Mouse (Mus musculus) megakaryocyte progenitor cell, adult 5-6 weeks (primary cell): Measurements from ENCODE around the gene Fam181a. TPM values are rescaled to one million over a fixed set of nuclear protein-coding genes. Genes with fewer than 3 reads are reported as not detected.
A peak's percentile ranks its signal among the peaks of the same experiment; 100 is the strongest.

Experiments
- ATAC-seq: replicated peaks from 2 replicates; pipeline ENCODE4 v1.8.0; 2016; ENCODE audit warnings: mild to moderate bottlenecking, moderate TSS enrichment, inconsistent platforms; ENCODE audit not compliant: poor library complexity
- total RNA-seq, 2 experiments: library from RNA; stranded (forward) in 1 of 2; stranded (reverse) in 1 of 2; fragments of 157-497, 149-512 nt in 1 of 2; fragments of 200-1000 nt in 1 of 2; gene quantifications; 2 replicates each; pipeline versions ENCODE4 v1.2.3 to v1.2.4; 2015 to 2017

Gene Fam181a
- total RNA-seq, 2 experiments from 2014 or later, result not detected

- no peak for ATAC-seq
Measured at GRCm38 (mm10) chr12:103355746-103356414, 45.1 kb downstream of the Fam181a start, which contains the start of gene Asb2. Gene Asb2, minus strand, starts transcription at chr12:103356001.

DNA sequence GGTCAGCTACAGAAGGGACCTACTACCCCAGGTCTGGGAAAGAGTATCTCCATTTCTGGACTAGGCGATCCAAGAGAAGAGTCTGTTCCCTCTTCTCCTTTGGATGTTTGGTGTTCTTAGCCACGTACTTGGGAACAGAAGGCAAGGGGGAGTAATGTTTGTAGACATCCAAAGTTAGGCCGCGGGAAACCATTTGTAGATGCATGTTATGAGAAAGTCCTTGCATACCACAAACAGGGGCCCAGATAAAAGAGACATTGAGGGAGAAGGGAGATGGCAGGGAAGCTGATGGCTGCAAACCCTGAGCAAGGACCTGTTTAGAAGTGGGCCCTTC is 45.6 kb downstream of the Fam181a start:
- ATAC-seq, result no peak

- ATAC-seq, result no peak
Measured at GRCm38 (mm10) chr12:103358216-103358615, 47.4 kb downstream of the Fam181a start.

DNA sequence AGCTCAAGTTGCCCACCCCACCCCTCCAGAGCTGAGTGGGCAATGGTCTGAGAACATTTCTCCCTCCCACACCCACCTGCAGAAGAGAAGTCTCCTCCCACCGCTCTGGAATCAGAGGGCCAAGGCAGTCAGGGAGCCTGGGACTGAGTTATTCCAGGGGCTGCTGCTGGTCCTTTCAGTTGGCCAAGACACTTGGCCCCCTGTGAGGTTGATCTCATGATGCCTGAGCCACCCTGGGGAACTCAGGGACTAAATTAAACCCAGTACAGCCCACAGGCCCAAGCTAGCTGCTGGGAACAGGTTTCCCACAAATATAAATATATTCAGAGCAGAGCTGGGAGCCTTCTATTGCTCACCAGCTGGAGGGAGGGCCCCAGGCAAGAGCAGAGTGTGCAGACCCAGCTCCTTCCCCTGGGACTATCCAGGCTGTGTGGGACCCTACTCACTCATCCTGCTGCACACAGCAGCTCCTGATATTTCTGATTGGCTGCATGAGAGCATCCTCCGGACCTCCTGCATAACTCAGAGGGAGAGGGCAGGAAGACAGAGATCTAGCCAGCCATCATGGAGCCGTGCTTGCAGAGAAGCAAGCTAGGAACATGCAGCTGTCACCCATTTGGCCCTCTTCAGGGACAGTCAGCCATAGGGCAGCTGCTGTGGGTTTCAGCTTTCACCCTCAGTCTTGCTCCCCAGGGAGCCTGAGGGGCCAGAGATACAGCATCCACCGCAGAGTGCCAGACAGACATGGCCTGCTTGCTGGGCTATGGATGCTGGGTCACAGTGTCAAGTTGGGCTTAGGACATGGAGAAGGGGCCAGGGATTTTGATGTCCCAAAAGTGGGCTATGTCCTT is 48.4 kb downstream of the Fam181a start:
- no peak for ATAC-seq

DNA sequence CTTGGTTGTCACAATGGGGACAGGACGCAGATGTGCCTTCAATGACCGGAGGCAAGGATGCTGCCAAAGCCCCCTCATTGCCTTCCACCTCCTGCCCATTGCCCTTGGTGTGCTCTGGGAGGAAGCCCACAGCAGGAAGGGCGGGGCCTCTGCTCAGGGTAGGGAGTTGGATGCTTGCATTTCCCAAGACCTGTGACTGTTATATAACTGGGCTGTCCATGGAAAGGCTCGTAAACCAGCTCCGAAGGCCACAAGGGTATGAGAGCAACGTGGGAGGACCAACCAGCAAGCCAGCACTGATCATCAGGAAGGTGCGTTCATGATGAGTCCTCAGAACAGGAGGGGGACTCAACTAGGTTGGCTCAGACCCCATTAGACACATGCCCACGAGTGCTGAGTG is 50.0 kb downstream of the Fam181a start:
- no peak for ATAC-seq

- 0 out of 2 replicates have a peak, but pooled peaks have one; percentile 8 for ATAC-seq
Measured at GRCm38 (mm10) chr12:103361539-103362307, 50.9 kb downstream of the Fam181a start.

GRCm38 (mm10) chr12:103362336-103362735 is 51.6 kb downstream of the Fam181a start:
- ATAC-seq, result peak; percentile 18; the same call in 1 of the 2 replicates

Other genes starting within 250 kb of the Fam181a start
- gene Prima1, start 68.8 kb upstream of the Fam181a start, total RNA-seq (2015), result not detected in 2 replicates
- gene Prima1, start 68.8 kb upstream of the Fam181a start, total RNA-seq (2017), result not detected in 2 replicates
- gene Asb2, start 45.0 kb downstream of the Fam181a start, total RNA-seq (2015), result 0.10 TPM in 1 of 2 replicates, not detected in the other
- not detected in 2 replicates for gene Asb2, start 45.0 kb downstream of the Fam181a start, total RNA-seq (2017)
- 0.54 and 3.0 TPM in 2 replicates for gene Otub2, start 77.7 kb downstream of the Fam181a start, total RNA-seq (2015)
- 0.54 and 1.3 TPM in 2 replicates for gene Otub2, start 77.7 kb downstream of the Fam181a start, total RNA-seq (2017)
- 1.5 and 3.0 TPM in 2 replicates for gene 9330161L09Rik, start 96.8 kb downstream of the Fam181a start, total RNA-seq (2015)
- gene 9330161L09Rik, start 96.8 kb downstream of the Fam181a start, total RNA-seq (2017), result 0.25 and 0.47 TPM in 2 replicates
- 77.9 and 79.7 TPM in 2 replicates for gene Ddx24, start 114.9 kb downstream of the Fam181a start, total RNA-seq (2015)
- 82.6 and 119 TPM in 2 replicates for gene Ddx24, start 114.9 kb downstream of the Fam181a start, total RNA-seq (2017)
- gene Ifi27, start 123.2 kb downstream of the Fam181a start, total RNA-seq (2015), result 61.5 and 79.9 TPM in 2 replicates
- gene Ifi27, start 123.2 kb downstream of the Fam181a start, total RNA-seq (2017), result 51.8 and 55.5 TPM in 2 replicates
- gene Ifi27l2a, start 132.7 kb downstream of the Fam181a start, total RNA-seq (2015), result 6.0 and 9.2 TPM in 2 replicates
- gene Ifi27l2a, start 132.7 kb downstream of the Fam181a start, total RNA-seq (2017), result 11.5 and 11.6 TPM in 2 replicates
- not detected in 2 replicates for gene Ifi27l2b, start 146.2 kb downstream of the Fam181a start, total RNA-seq (2015)
- not detected in 2 replicates for gene Ifi27l2b, start 146.2 kb downstream of the Fam181a start, total RNA-seq (2017)
- gene Ppp4r4, start 221.3 kb downstream of the Fam181a start, total RNA-seq (2015), result 0.10 TPM in 1 of 2 replicates, not detected in the other
- not detected in 2 replicates for gene Ppp4r4, start 221.3 kb downstream of the Fam181a start, total RNA-seq (2017)